Mouse (Mus musculus) CH12.LX (cell line): Measurements from ENCODE around the gene Iqcf5.

Experiments used
- MAZ ChIP-seq: IDR thresholded peaks from 2 replicates; pipeline ENCODE4 v1.6.1; 2012; ENCODE audit warnings: low read depth, mild to moderate bottlenecking, inconsistent platforms, low read length, improper control_type of control experiment, moderate library complexity
- NELFE ChIP-seq: IDR thresholded peaks from 2 replicates; pipeline ENCODE4 v1.6.1; 2011; ENCODE audit warnings: low read depth, low read length, improper control_type of control experiment

GRCm38 (mm10) chr9:106485076-106485475 lies 29.3 kb upstream of the Iqcf5 start:
- TF ChIP-seq NELFE (no peak), MAZ (no peak)
